Mouse (Mus musculus): ENCODE results near the gene Zbtb8a. TPM values are rescaled to one million over a fixed set of nuclear protein-coding genes. Genes with fewer than 3 reads are reported as not detected.
A peak's percentile ranks its signal among the peaks of the same experiment; 100 is the strongest.
"Not testable (repeated sequence)": the region's sequence is repeated elsewhere in the genome, so short reads cannot be mapped to it uniquely, and the experiment has no call there.

The Zbtb8a gene
- 1 to 10 TPM; 2.1 to 3.7 (median 3.1) TPM for total RNA-seq (2022)

- DNase-seq (ENCODE audit: low spot score): peak; percentile 37
Observed at GRCm38 (mm10) chr4:129377601-129378390, at the start of gene Zbtb8a. Gene Zbtb8a (minus strand): TSS chr4:129378116.

- no peak for DNase-seq (ENCODE audit: low spot score)
Observed at GRCm38 (mm10) chr4:129418321-129418720, 40.4 kb upstream of the Zbtb8a start.

- DNase-seq (ENCODE audit: low spot score): no peak
Observed at GRCm38 (mm10) chr4:129416478-129416877, 38.6 kb upstream of the Zbtb8a start.

GRCm38 (mm10) chr4:129415892-129416291 is 38.0 kb upstream of the Zbtb8a start:
- DNase-seq (ENCODE audit: low spot score): no peak

GRCm38 (mm10) chr4:129410991-129411390 is 33.1 kb upstream of the Zbtb8a start:
- no peak for DNase-seq (ENCODE audit: low spot score)

GRCm38 (mm10) chr4:129410532-129410931 is 32.6 kb upstream of the Zbtb8a start:
- DNase-seq (ENCODE audit: low spot score): not testable (repeated sequence)

- peak; percentile 20 for DNase-seq (ENCODE audit: low spot score)
Observed at GRCm38 (mm10) chr4:129406447-129406846, 28.5 kb upstream of the Zbtb8a start.

GRCm38 (mm10) chr4:129399813-129400212 is 21.9 kb upstream of the Zbtb8a start:
- DNase-seq (ENCODE audit: low spot score): no peak

- no peak for DNase-seq (ENCODE audit: low spot score)
Observed at GRCm38 (mm10) chr4:129396960-129397359, 19.0 kb upstream of the Zbtb8a start.

GRCm38 (mm10) chr4:129394089-129394870 is 16.4 kb upstream of the Zbtb8a start:
- no peak for DNase-seq (ENCODE audit: low spot score)

GRCm38 (mm10) chr4:129390936-129391557 is 13.1 kb upstream of the Zbtb8a start:
- DNase-seq (ENCODE audit: low spot score): no peak

GRCm38 (mm10) chr4:129390216-129390743 is 12.4 kb upstream of the Zbtb8a start:
- DNase-seq (ENCODE audit: low spot score): no peak

- no peak for DNase-seq (ENCODE audit: low spot score)
Observed at GRCm38 (mm10) chr4:129388404-129388803, 10.5 kb upstream of the Zbtb8a start.

- DNase-seq (ENCODE audit: low spot score): no peak
Observed at GRCm38 (mm10) chr4:129386989-129387388, 9.1 kb upstream of the Zbtb8a start.

GRCm38 (mm10) chr4:129386269-129386946 is 8.5 kb upstream of the Zbtb8a start:
- no peak for DNase-seq (ENCODE audit: low spot score)

GRCm38 (mm10) chr4:129385685-129386084 is 7.8 kb upstream of the Zbtb8a start:
- no peak for DNase-seq (ENCODE audit: low spot score)

- peak; percentile 43 for DNase-seq (ENCODE audit: low spot score)
Observed at GRCm38 (mm10) chr4:129384440-129384839, 6.5 kb upstream of the Zbtb8a start.

GRCm38 (mm10) chr4:129383586-129383985 is 5.7 kb upstream of the Zbtb8a start:
- DNase-seq (ENCODE audit: low spot score): no peak

- peak; percentile 68 for DNase-seq (ENCODE audit: low spot score)
Observed at GRCm38 (mm10) chr4:129382488-129382887, 4.6 kb upstream of the Zbtb8a start.

GRCm38 (mm10) chr4:129382029-129382428 is 4.1 kb upstream of the Zbtb8a start:
- DNase-seq (ENCODE audit: low spot score): no peak

- no peak for DNase-seq (ENCODE audit: low spot score)
Observed at GRCm38 (mm10) chr4:129381148-129381547, 3.2 kb upstream of the Zbtb8a start.

Data from heart, adult 8-10 months (tissue).